Mouse (Mus musculus): ENCODE measurements around the gene Zfp993.
"Not testable (repeated sequence)": the region's sequence is repeated elsewhere in the genome, so short reads cannot be mapped to it uniquely, and the experiment has no call there.

Gene Zfp993

GRCm38 (mm10) chr4:146610774-146611400 lies at the start of gene Zfp993:
Zfp993 (plus strand) TSS chr4:146610961.
- not testable (repeated sequence) for DNase-seq

GRCm38 (mm10) chr4:146579905-146580873 lies 30.6 kb upstream of the Zfp993 start:
- peak; percentile 5 for DNase-seq

GRCm38 (mm10) chr4:146603578-146604399 lies 7.0 kb upstream of the Zfp993 start:
- not testable (repeated sequence) for DNase-seq

- DNase-seq, result not testable (repeated sequence)
These were observed 33.6 kb downstream of the Zfp993 start for GRCm38 (mm10) chr4:146644367-146644766.

GRCm38 (mm10) chr4:146649641-146650040 lies 38.9 kb downstream of the Zfp993 start:
- DNase-seq, result not testable (repeated sequence)

- DNase-seq, result not testable (repeated sequence)
These were observed 39.4 kb downstream of the Zfp993 start for GRCm38 (mm10) chr4:146650115-146650514.

- not testable (repeated sequence) for DNase-seq
These were observed 39.9 kb downstream of the Zfp993 start for GRCm38 (mm10) chr4:146650639-146651038.

All from thymus, postnatal 4 days (tissue).